Mouse (Mus musculus) stomach, embryonic 16.5 days (tissue): ENCODE measurements around the gene Garem2. TPM values are rescaled to one million over a fixed set of nuclear protein-coding genes. Genes with fewer than 3 reads are reported as not detected.
A peak's percentile ranks its signal among the peaks of the same experiment; 100 is the strongest.

ENCODE experiments used
- ATAC-seq: fragments of 200-750 bp; cut with Nextera tagmentation; 2 replicates; pipeline ENCODE4 v1.8.0; 2017; ENCODE audit warnings: moderate number of reproducible peaks, moderate TSS enrichment; ENCODE audit not compliant: insufficient read depth, low FRiP score
- H3K27ac ChIP-seq: fragments of 300-500 bp; sonication (generic); 2 replicates; pipeline ENCODE4 v1.5.1; 2014; ENCODE audit warnings: low read length
- H3K27me3 ChIP-seq: fragments of 300-500 bp; sonication (generic); 2 replicates; pipeline ENCODE4 v1.6.1; 2014; ENCODE audit warnings: low read length, control low read depth, mixed read lengths; ENCODE audit not compliant: control insufficient read depth, insufficient read depth
- H3K36me3 ChIP-seq: fragments of 300-500 bp; sonication (generic); 2 replicates; pipeline ENCODE4 v1.6.1; 2014; ENCODE audit warnings: low read length; ENCODE audit not compliant: control insufficient read depth, insufficient read depth
- H3K4me1 ChIP-seq: fragments of 300-500 bp; sonication (generic); 2 replicates; pipeline ENCODE4 v1.6.1; 2014; ENCODE audit warnings: low read length, control low read depth, mixed read lengths; ENCODE audit not compliant: control insufficient read depth, insufficient read depth
- H3K4me2 ChIP-seq: fragments of 300-500 bp; sonication (generic); 2 replicates; pipeline ENCODE4 v1.6.1; 2014; ENCODE audit warnings: low read depth, low read length, mixed read lengths
- H3K4me3 ChIP-seq: fragments of 300-500 bp; sonication (generic); replicated peaks from 2 replicates; pipeline ENCODE4 v1.5.1; 2014; ENCODE audit warnings: mild to moderate bottlenecking, low read length
- H3K9ac ChIP-seq: fragments of 300-500 bp; sonication (generic); 2 replicates; pipeline ENCODE4 v1.6.1; 2014; ENCODE audit warnings: low read length
- H3K9me3 ChIP-seq: fragments of 300-500 bp; sonication (generic); replicated peaks from 2 replicates; pipeline ENCODE4 v1.6.1; 2016; ENCODE audit warnings: low read length, control low read depth; ENCODE audit not compliant: control insufficient read depth
- WGBS: fragments of 180-500 bp; shearing (Covaris S2); extraction: QIAGEN DNeasy Blood & Tissue Kit; methylation state at CpG from one replicate; pipeline ENCODE4 v1.1.7; 2014; 5-methylcytosine and 5-hydroxymethylcytosine counted together
- polyA plus RNA-seq: library from polyadenylated mRNA; unstranded; fragments of >200 nt; fragmentation: Nextera tagmentation; extraction: Ambion mirVana; gene quantifications from 2 replicates; pipeline ENCODE4 v1.2.1, GENCODE M21; 2015

The Garem2 gene
- polyA plus RNA-seq, 1 experiment from 2014 or later, result 0.12 TPM

DNA sequence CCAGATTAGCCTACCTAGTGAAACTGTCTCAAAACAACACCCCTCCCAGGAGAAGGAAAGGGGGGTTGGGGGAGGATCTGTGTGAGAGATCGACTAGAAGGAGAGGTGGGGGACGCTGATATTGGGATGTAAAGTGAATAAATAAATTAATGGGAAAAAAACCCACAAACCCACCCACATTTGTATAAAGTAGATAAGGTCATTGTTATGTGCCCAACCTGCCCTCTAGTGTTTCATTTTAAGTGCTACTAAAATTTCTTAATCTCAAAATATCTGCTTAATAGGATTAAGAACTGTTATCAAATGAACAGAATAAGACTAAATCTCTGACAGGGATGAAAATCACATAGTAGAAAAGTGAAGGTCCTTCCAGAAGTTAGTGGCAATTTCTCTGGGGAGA, 10.6 kb upstream of the Garem2 start:
- no peak for ATAC-seq
- WGBS, result 41% methylated on average over 2 of the region's 2 CpGs
- Histone ChIP-seq H3K4me2 (no peak overlapping the region), H3K36me3 (no peaks in the 10 kb centered on the region), H3K4me1 (no peaks in the 10 kb centered on the region), H3K9me3 (no peaks in the 10 kb centered on the region), H3K9ac (no peak overlapping the region), H3K27me3 (no peaks in the 10 kb centered on the region), H3K4me3 (no peak overlapping the region), H3K27ac (no peak overlapping the region)

DNA sequence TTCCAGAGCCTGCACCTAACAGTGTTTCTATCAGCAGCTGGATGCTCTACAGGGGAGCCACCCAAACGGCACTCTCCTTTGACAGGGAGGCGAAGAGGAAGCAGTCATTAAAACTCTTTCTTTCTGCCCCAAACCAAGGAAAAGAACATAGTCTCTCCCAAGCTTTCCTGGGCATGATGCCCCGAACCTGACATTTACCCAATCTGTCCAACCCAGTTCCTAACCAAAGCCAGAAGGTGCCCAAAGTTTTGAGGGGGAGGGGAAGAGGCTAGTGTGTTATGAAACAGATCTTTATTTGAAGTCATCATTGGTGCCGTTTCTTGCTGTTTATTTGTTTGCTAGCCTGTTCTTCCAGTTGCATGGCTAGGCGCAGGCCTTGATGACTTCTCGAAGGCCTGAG, 9.2 kb upstream of the Garem2 start:
- no peaks in the 10 kb centered on the region for H3K27me3 ChIP-seq
- no peaks in the 10 kb centered on the region for H3K4me1 ChIP-seq
- no peak overlapping the region for H3K4me2 ChIP-seq
- no peak overlapping the region for H3K4me3 ChIP-seq
- H3K27ac ChIP-seq, result no peak overlapping the region
- 63% methylated on average over 6 of the region's 6 CpGs for WGBS
- no peaks in the 10 kb centered on the region for H3K36me3 ChIP-seq
- H3K9ac ChIP-seq, result no peak overlapping the region
- no peaks in the 10 kb centered on the region for H3K9me3 ChIP-seq
- ATAC-seq, result no peak

DNA sequence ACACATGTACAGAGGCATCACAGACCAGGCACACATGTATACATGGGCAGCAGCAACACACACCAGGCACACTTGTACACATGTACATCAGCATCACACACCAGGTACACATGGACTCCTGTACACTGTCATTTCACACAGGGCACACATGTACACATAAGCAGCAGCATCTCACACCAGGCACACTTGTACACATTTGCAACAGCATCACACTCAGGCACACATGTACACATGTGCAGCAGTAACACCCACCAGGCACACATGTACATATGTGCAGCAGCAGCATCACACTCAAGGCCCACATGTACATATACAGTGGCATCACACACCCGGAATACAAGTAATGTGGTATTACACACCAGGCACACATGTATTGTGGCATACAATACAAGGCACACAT, 6.7 kb upstream of the Garem2 start:
- H3K27me3 ChIP-seq, result no peaks in the 10 kb centered on the region
- no peak overlapping the region for H3K27ac ChIP-seq
- H3K9me3 ChIP-seq, result no peaks in the 10 kb centered on the region
- H3K4me2 ChIP-seq, result no peak overlapping the region
- ATAC-seq, result no peak
- H3K4me1 ChIP-seq, result no peaks in the 10 kb centered on the region
- no peaks in the 10 kb centered on the region for H3K36me3 ChIP-seq
- 90% methylated on average over 1 of the region's 1 CpGs for WGBS
- no peak overlapping the region for H3K9ac ChIP-seq
- H3K4me3 ChIP-seq, result no peak overlapping the region

- Histone ChIP-seq H3K27me3 (peaks cover 25% of the 10 kb centered on the region), H3K4me2 (no peak overlapping the region), H3K9me3 (no peaks in the 10 kb centered on the region), H3K4me1 (peaks cover 15% of the 10 kb centered on the region), H3K27ac (no peak overlapping the region), H3K36me3 (no peaks in the 10 kb centered on the region), H3K4me3 (no peak overlapping the region), H3K9ac (no peak overlapping the region)
- 78% methylated on average over 3 of the region's 3 CpGs for WGBS
- ATAC-seq, result no peak
These were observed 1.6 kb upstream of the Garem2 start for GRCm38 (mm10) chr5:30103340-30103739.

DNA sequence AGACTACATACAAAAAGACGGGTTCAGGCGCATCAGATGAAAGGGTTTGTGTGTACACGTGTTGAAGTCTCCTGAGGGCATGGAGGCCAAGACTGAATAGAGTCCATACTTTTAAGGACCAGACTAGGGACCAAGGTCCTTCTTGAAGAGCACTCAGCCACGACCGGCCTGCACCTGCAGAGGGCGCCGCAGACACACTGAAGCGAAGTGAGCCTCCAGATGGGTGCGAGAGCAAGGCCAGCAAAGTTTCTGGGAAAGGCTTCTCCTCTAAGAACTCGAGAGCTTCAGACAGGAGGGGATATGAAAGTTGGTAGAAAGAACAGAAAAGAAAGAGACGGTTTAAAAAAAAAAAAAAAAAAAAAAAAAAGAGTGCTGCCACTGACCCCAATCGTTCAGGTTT, 622 bp upstream of the Garem2 start:
- H3K36me3 ChIP-seq, result no peaks in the 10 kb centered on the region
- H3K4me3 ChIP-seq, result peak overlapping the region; percentile 56
- no peak overlapping the region for H3K27ac ChIP-seq
- H3K4me2 ChIP-seq, result peak overlapping the region; percentile 96
- peaks cover 25% of the 10 kb centered on the region for H3K27me3 ChIP-seq
- peaks cover 15% of the 10 kb centered on the region for H3K4me1 ChIP-seq
- no peak overlapping the region for H3K9ac ChIP-seq
- whole genome bisulfite sequencing, result 3% methylated on average over 11 of the region's 12 CpGs
- ATAC-seq, result no peak
- no peaks in the 10 kb centered on the region for H3K9me3 ChIP-seq

DNA sequence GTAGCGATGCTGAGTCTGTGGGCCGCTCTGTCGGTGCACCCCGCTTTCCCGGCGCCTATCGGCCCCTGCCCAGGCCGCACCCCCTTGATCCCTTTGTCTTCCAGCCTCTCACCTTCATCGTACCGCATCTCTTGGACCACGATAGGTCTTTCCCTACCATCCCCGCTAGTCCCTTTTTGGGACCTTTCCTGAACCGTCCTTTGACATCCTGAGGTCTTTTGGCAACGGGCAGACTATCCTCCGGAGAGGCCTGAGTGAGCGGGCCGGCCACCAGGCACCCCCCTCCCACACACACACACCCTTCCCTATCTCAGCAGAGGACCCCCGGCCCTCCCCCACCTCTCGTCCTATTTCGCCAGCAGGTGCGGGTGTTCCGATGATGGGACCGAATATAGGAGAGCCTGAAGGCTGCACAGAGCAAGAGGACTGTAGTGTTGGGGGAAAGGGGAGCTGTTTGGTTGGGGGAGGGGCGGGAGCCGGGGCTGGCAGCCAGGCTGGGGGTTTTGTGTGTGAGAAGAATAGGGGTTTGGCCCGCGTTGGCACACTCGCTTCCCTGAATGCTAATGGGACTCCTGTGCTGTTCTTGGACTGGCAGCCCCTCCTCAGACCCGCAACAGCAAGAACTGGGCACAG, 823 bp downstream of the Garem2 start, which contains the start of gene 3110082J24Rik:
Gene 3110082J24Rik, minus strand, starts transcription at position 419 of the 633 bp plus-strand sequence.
- peaks cover 18% of the 10 kb centered on the region for H3K4me1 ChIP-seq
- 3% methylated on average over 29 of the region's 29 CpGs for WGBS

DNA sequence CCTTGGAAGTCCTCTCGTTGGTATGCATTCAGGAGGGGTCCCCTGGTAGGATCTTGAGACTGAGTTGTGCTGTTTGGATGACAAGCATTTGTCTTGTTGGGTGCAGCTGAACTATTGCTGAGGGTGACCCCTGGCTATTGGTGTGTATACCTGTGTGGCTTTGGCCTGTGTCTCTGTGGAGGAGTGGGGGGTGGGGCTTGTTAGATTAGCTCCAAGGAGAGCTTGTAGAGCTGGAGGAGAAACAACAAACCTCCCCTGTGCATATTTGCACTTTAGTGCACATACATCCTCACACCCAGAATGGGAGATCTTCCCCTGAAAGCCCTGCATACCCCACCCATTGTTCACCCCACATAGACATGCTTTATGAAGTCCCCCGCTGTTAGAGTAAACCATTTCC, 1.8 kb downstream of the Garem2 start:
- Histone ChIP-seq H3K36me3 (no peaks in the 10 kb centered on the region), H3K4me3 (no peak overlapping the region), H3K27me3 (peaks cover 29% of the 10 kb centered on the region), H3K4me2 (no peak overlapping the region), H3K27ac (no peak overlapping the region), H3K4me1 (peaks cover 28% of the 10 kb centered on the region), H3K9me3 (no peaks in the 10 kb centered on the region), H3K9ac (no peak overlapping the region)
- no peak for ATAC-seq
- 25% methylated on average over 2 of the region's 2 CpGs for WGBS

More for the DNA sequence above, 823 bp downstream of the Garem2 start, which contains the start of gene 3110082J24Rik:
- Histone ChIP-seq H3K27me3 (peaks cover 25% of the 10 kb centered on the region), H3K9me3 (no peaks in the 10 kb centered on the region), H3K4me2 (peak within 1 kb of the TSS; percentile 96), H3K4me3 (peak within 1 kb of the TSS; percentile 56), H3K9ac (peak within 1 kb of the TSS; percentile 65), H3K27ac (no peak within 1 kb of the TSS), H3K36me3 (no peaks in the 10 kb centered on the region)
- ATAC-seq, result no peak

DNA sequence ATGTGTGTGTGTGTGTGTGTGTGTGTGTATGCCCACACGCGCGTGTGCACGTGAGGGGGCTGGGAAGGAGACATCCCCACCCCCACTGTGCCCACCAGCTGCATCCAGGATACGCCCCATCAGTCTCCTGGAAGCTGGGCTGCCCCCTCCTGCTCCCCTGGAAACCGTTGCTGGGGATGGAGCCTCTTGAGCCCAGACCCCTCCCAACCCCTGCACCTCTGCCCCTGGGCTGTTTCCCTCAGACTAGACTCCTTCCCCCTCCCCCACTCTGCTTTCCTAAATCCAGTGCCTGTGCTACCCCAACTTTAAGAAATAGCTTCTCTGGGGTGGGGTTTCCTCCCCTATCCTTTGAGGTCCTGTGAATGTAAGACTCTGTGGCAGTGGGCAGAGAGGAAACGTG, 2.2 kb downstream of the Garem2 start:
- no peak for ATAC-seq
- Histone ChIP-seq H3K4me2 (no peak overlapping the region), H3K27ac (no peak overlapping the region), H3K27me3 (peaks cover 30% of the 10 kb centered on the region), H3K4me3 (no peak overlapping the region), H3K36me3 (no peaks in the 10 kb centered on the region), H3K4me1 (peaks cover 28% of the 10 kb centered on the region), H3K9ac (no peak overlapping the region), H3K9me3 (no peaks in the 10 kb centered on the region)
- 21% methylated on average over 7 of the region's 7 CpGs for WGBS

GRCm38 (mm10) chr5:30107611-30108041, 2.7 kb downstream of the Garem2 start:
- Histone ChIP-seq H3K36me3 (no peaks in the 10 kb centered on the region), H3K27me3 (peaks cover 33% of the 10 kb centered on the region), H3K4me3 (no peak overlapping the region), H3K9ac (no peak overlapping the region), H3K9me3 (no peaks in the 10 kb centered on the region), H3K27ac (no peak overlapping the region), H3K4me1 (peaks cover 28% of the 10 kb centered on the region), H3K4me2 (no peak overlapping the region)
- 21% methylated on average over 5 of the region's 5 CpGs for WGBS
- no peak for ATAC-seq
